Mouse (Mus musculus) forebrain, embryonic 14.5 days (tissue): ENCODE data around the gene Tfrc. TPM values are rescaled to one million over a fixed set of nuclear protein-coding genes. Genes with fewer than 3 reads are reported as not detected.

Experiments
- ATAC-seq: fragments of 200-750 bp; cut with Nextera tagmentation; 2 replicates; pipeline ENCODE4 v1.8.0; 2017; ENCODE audit warnings: mild to moderate bottlenecking, moderate library complexity
- DNase-seq: peaks from one replicate; pipeline ENCODE4 v3.0.0-alpha.2; 2015; ENCODE audit warnings: low spot score
- H3K27ac ChIP-seq: fragments of 300-500 bp; sonication (generic); 2 replicates; pipeline ENCODE4 v1.5.1; 2014; ENCODE audit warnings: low read depth, mild to moderate bottlenecking, control low read depth, low read length, moderate library complexity
- H3K27me3 ChIP-seq: fragments of 300-500 bp; sonication (generic); replicated peaks from 2 replicates; pipeline ENCODE4 v1.6.1; 2014; ENCODE audit warnings: low read length, control low read depth, mixed read lengths; ENCODE audit not compliant: control insufficient read depth, insufficient read depth
- H3K36me3 ChIP-seq: fragments of 300-500 bp; sonication (generic); 2 replicates; pipeline ENCODE4 v1.6.1; 2014; ENCODE audit warnings: low read length, control low read depth; ENCODE audit not compliant: control insufficient read depth, insufficient read depth
- H3K4me1 ChIP-seq: fragments of 300-500 bp; sonication (generic); 2 replicates; pipeline ENCODE4 v1.6.1; 2014; ENCODE audit warnings: antibody characterized with exemption, low read length, control low read depth; ENCODE audit not compliant: control insufficient read depth, insufficient read depth
- H3K4me2 ChIP-seq: fragments of 300-500 bp; sonication (generic); 2 replicates; pipeline ENCODE4 v1.6.1; 2014; ENCODE audit warnings: mild to moderate bottlenecking, control low read depth, low read length
- H3K4me3 ChIP-seq: fragments of 300-500 bp; sonication (generic); 2 replicates; pipeline ENCODE4 v1.5.1; 2014; ENCODE audit warnings: low read depth, low read length, control low read depth
- H3K9ac ChIP-seq: fragments of 300-500 bp; sonication (generic); 2 replicates; pipeline ENCODE4 v1.6.1; 2014; ENCODE audit warnings: mild to moderate bottlenecking, low read length, control low read depth, moderate library complexity
- H3K9me3 ChIP-seq: fragments of 300-500 bp; sonication (generic); replicated peaks from 2 replicates; pipeline ENCODE4 v1.6.1; 2016; ENCODE audit warnings: low read length, control low read depth, mixed read lengths; ENCODE audit not compliant: control insufficient read depth
- WGBS: fragments of 180-500 bp; shearing (Covaris S2); extraction: QIAGEN DNeasy Blood & Tissue Kit; methylation state at CpG from one replicate; pipeline ENCODE4 v1.1.7; 2014; 5-methylcytosine and 5-hydroxymethylcytosine counted together
- polyA plus RNA-seq: library from polyadenylated mRNA; unstranded; fragments of >200 nt; fragmentation: Nextera tagmentation; extraction: Ambion mirVana; gene quantifications from 2 replicates; pipeline ENCODE4 v1.2.1, GENCODE M21; 2014

Tfrc gene
- polyA plus RNA-seq, 1 experiment from 2014 or later: 56.0 TPM

GRCm38 (mm10) chr16:32665851-32666665 lies 57.3 kb downstream of the Tfrc start:
- no peak overlapping the region for H3K27ac ChIP-seq
- peaks cover 34% of the 10 kb centered on the region for H3K36me3 ChIP-seq
- peaks cover 32% of the 10 kb centered on the region for H3K4me1 ChIP-seq
- ATAC-seq: no peak
- no peak overlapping the region for H3K4me2 ChIP-seq
- no peak overlapping the region for H3K4me3 ChIP-seq
- no peaks in the 10 kb centered on the region for H3K27me3 ChIP-seq
- whole genome bisulfite sequencing: 47% methylated on average over 11 of the region's 11 CpGs
- no peak overlapping the region for H3K9ac ChIP-seq
- DNase-seq: no peak
- no peaks in the 10 kb centered on the region for H3K9me3 ChIP-seq

- 65% methylated on average over 9 of the region's 9 CpGs for WGBS
- Histone ChIP-seq H3K27ac (no peak overlapping the region), H3K9ac (no peak overlapping the region), H3K4me1 (peaks cover 24% of the 10 kb centered on the region), H3K4me3 (no peak overlapping the region), H3K4me2 (no peak overlapping the region), H3K27me3 (no peaks in the 10 kb centered on the region), H3K36me3 (peaks cover 42% of the 10 kb centered on the region), H3K9me3 (no peaks in the 10 kb centered on the region)
- DNase-seq: no peak
- no peak for ATAC-seq
Measured at GRCm38 (mm10) chr16:32666671-32667551, 58.2 kb downstream of the Tfrc start.

- peaks cover 48% of the 10 kb centered on the region for H3K36me3 ChIP-seq
- no peak overlapping the region for H3K27ac ChIP-seq
- WGBS: 89% methylated on average over 3 of the region's 3 CpGs
- H3K9ac ChIP-seq: no peak overlapping the region
- peaks cover 18% of the 10 kb centered on the region for H3K4me1 ChIP-seq
- no peak for DNase-seq
- no peak overlapping the region for H3K4me2 ChIP-seq
- ATAC-seq: no peak
- H3K27me3 ChIP-seq: no peaks in the 10 kb centered on the region
- H3K4me3 ChIP-seq: no peak overlapping the region
- no peaks in the 10 kb centered on the region for H3K9me3 ChIP-seq
Measured at GRCm38 (mm10) chr16:32667552-32667872, 58.8 kb downstream of the Tfrc start.

- Histone ChIP-seq H3K4me2 (no peak overlapping the region), H3K27me3 (no peaks in the 10 kb centered on the region), H3K27ac (no peak overlapping the region), H3K9ac (no peak overlapping the region), H3K36me3 (peaks cover 54% of the 10 kb centered on the region), H3K4me1 (peaks cover 15% of the 10 kb centered on the region), H3K4me3 (no peak overlapping the region), H3K9me3 (no peaks in the 10 kb centered on the region)
- no peak for DNase-seq
- 59% methylated on average over 10 of the region's 10 CpGs for WGBS
- no peak for ATAC-seq
Measured at GRCm38 (mm10) chr16:32668030-32668429, 59.3 kb downstream of the Tfrc start.

GRCm38 (mm10) chr16:32668472-32668871 lies 59.8 kb downstream of the Tfrc start:
- no peaks in the 10 kb centered on the region for H3K27me3 ChIP-seq
- H3K9ac ChIP-seq: no peak overlapping the region
- H3K27ac ChIP-seq: no peak overlapping the region
- no peaks in the 10 kb centered on the region for H3K9me3 ChIP-seq
- 68% methylated on average over 4 of the region's 4 CpGs for WGBS
- peaks cover 58% of the 10 kb centered on the region for H3K36me3 ChIP-seq
- H3K4me1 ChIP-seq: peaks cover 10% of the 10 kb centered on the region
- H3K4me3 ChIP-seq: no peak overlapping the region
- DNase-seq (no peak), ATAC-seq (no peak)
- H3K4me2 ChIP-seq: no peak overlapping the region

- Histone ChIP-seq H3K27me3 (no peaks in the 10 kb centered on the region), H3K9me3 (no peaks in the 10 kb centered on the region), H3K4me2 (no peak overlapping the region), H3K9ac (no peak overlapping the region), H3K27ac (no peak overlapping the region), H3K4me3 (no peak overlapping the region), H3K4me1 (peaks cover 3% of the 10 kb centered on the region; the same call in 1 of the 2 replicates), H3K36me3 (peaks cover 61% of the 10 kb centered on the region)
- ATAC-seq (no peak), DNase-seq (no peak)
- 93% methylated on average over 10 of the region's 10 CpGs for WGBS
Measured at GRCm38 (mm10) chr16:32669243-32669642, 60.5 kb downstream of the Tfrc start.

- Histone ChIP-seq H3K9ac (no peak overlapping the region), H3K9me3 (no peaks in the 10 kb centered on the region), H3K4me1 (peaks cover 2% of the 10 kb centered on the region; the same call in 1 of the 2 replicates), H3K4me2 (no peak overlapping the region), H3K4me3 (no peak overlapping the region), H3K27ac (no peak overlapping the region), H3K27me3 (no peaks in the 10 kb centered on the region), H3K36me3 (peaks cover 72% of the 10 kb centered on the region)
- no peak for DNase-seq
- ATAC-seq: no peak
- 92% methylated on average over 10 of the region's 10 CpGs for WGBS
Measured at GRCm38 (mm10) chr16:32670354-32671124, 61.8 kb downstream of the Tfrc start.

- WGBS: 94% methylated on average over 13 of the region's 13 CpGs
- ATAC-seq: no peak
Measured at GRCm38 (mm10) chr16:32671206-32671887, 62.6 kb downstream of the Tfrc start.

More at GRCm38 (mm10) chr16:32671206-32671887, 62.6 kb downstream of the Tfrc start:
- DNase-seq: no peak
- Histone ChIP-seq H3K36me3 (peaks cover 75% of the 10 kb centered on the region), H3K9ac (no peak overlapping the region), H3K9me3 (no peaks in the 10 kb centered on the region), H3K27ac (no peak overlapping the region), H3K27me3 (no peaks in the 10 kb centered on the region), H3K4me3 (no peak overlapping the region), H3K4me2 (no peak overlapping the region), H3K4me1 (no peaks in the 10 kb centered on the region)
